Mouse (Mus musculus) heart, adult 9 months (tissue): ENCODE measurements around the gene Glb1.

Experiments used
- DNase-seq, 2 experiments: peaks; one replicate each; pipeline ENCODE4 v3.0.0; 2022; ENCODE audit warnings: low spot score in 2 of 2

Gene Glb1

DNA sequence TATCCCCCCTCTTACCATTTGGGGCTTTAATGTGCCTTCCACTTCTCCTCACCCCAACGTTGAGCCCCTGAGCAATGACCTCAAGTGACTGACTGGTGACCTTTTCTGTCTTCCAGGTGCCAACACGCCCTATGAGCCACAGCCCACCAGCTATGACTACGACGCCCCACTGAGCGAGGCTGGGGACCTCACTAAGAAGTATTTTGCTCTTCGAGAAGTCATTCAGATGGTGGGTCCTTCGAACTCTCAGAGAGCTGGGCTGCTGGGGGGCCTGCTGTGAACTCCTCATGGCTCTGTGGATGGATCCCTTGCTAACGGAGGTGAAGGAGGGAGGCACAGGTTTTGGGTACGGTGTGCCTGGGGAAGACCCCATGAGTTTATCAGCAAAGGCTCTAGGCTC, 42.0 kb downstream of the Glb1 start:
- no peak for DNase-seq

DNA sequence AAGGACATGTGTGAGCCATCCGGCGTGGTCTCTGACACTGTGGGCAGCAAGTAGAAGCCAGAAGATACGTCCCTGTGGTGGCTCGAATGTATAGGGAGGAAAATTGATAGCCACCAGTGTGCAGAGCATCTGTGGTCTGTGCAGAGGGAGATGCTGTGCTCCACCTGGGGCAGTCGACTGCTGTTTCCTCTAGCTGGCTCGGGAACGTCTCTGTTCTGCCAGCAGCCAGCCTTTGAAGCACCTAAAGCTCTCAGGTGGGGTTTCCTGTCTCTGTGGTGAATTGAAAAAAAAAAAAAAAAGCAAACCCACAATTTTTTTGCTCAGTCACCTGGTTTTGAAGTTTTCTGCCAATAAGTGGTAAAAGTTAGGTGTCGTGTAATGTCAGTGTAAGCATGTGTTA, 42.5 kb downstream of the Glb1 start:
- no peak for DNase-seq

DNA sequence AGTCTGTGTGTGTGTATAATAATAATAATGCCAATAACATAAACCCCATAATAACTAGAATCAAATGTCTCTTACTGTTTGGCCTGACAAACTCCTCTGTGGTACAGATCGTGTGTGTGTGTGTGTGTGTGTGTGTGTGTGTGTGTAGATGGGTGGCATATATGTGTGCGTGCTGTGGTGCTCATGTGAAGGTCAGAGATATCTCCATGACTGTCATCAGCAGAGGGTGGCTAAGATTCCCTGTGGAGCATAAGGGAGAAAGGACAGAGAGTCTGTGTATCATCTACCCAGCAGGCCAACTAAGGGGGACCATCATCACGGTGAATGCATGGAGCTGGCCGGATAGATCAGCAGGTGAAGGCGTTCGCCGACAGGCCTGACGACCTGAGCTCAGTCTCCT, 46.0 kb downstream of the Glb1 start:
- DNase-seq: no peak

DNA sequence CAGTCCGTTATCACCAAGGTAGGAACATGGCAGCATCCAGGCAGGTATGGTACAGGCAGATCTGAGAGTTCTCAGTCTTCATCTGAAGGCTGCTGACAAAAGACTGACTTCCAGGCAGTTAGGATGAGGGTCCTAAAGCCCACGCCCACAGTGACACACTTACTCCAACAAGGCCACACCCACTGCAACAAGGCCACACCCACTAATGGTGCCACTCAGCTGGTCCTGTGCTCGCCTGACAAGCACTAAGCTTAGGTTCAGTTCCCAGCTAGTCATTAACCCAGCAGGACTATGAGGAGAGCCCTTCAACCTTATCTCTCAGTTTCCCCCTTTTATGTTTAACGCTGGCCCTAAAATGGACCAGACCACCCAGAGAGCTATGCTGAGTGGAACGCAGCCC, 47.8 kb downstream of the Glb1 start:
- DNase-seq: no peak

DNA sequence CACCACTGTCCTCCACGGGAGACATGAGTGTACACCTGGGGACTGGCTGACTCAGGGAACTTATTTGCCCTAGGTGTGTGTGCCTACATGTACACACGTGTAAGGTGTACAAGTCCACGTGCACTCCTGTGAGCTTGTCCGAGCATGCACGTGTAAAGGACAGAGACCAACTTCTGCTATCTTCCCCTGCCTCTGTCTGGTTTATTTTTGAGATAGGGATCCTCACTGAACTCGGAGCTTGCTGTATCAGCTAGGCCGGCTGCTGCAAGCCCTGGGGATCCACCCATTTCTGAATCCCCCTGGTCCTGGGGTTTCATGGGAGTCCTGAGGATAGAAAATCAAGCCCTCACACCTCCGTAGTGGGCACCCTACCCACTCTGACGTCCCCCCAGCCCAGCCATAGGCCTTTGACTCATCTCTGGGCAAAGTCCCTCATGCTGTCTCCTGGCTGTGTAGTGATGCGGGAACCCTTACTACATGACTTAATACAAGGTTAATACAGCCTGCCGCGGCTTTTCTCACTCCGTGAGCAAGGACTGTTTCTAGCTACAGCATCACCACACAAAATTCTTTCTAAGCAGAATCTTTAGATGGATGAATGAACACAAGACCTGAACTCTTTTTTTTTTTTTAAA, 48.4 kb downstream of the Glb1 start:
- DNase-seq: no peak

DNA sequence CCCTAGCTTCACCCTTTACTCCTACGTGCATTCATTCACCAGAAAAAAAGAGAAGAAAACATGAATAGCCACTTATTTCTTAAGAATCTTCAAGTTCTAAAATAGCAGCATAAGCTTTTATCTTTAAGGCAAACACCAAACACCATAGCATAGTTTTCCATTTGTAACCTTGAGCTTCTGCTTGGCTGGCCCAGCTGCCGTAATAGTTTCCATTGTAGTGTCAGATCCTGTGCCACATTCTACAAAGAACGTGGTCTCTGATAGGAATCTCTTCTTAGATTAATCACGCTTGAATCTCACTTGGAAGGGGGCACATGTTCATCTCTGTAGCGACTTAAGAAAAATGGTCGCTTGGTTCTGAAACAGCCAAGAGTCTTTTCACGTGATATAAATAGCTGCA, 50.7 kb downstream of the Glb1 start:
- DNase-seq: no peak

DNA sequence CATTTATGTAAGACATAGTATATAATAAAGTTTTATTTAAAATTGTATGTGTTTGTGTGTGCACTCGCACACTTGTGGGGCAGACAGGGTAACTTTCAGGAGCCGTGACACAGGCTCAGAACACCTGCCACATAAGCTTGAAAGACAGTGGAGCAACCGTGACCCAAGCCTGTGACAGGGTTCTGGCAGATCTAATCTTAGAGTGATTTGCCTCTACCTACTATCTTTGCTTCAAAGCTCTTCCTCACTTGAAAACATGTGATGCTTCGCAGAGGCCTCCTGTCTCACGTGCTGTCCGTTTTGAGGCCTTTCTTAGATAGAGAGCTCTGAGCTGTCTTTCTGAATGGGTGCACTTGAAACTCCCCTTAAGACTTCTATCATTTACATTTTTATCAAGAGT, 51.5 kb downstream of the Glb1 start:
- no peak for DNase-seq

DNA sequence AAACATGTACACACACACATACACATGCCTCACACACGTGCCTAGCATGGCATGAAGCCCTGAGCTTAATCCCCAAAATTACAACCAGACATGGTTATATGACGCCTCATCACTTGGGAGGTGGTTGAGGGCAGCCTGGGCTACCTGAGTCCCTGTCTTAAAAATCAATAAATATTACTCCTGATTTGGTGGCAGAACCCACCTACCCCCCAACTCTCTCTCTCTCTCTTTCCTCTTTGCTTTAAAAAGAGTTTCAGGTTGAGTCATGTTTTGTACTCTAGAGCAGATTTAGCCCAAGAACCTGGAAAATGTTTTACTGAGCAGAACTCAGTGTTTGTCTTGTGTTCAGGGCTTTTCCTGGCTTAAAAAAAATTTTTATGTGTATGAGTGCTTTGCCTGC, 54.5 kb downstream of the Glb1 start:
- no peak for DNase-seq

DNA sequence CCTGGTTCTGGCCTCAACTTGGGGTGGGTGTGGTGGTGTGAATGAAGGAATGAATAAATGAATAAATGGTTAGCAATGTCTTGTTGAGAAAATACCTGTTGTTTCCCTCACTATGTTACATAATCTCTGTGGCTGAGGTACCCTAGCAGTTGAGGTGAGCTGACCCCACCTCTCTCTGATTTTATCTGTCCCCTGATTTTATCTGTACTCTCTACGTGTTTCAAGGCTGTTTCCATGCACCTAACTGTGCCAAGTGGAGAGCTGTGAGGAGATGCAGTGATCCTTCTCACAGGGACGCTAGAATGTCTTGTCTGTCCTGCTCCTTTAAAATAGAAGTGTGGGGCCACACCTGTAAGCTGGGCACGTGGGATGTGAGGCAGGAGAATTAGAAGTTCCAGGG, 57.6 kb downstream of the Glb1 start:
- DNase-seq: no peak

DNA sequence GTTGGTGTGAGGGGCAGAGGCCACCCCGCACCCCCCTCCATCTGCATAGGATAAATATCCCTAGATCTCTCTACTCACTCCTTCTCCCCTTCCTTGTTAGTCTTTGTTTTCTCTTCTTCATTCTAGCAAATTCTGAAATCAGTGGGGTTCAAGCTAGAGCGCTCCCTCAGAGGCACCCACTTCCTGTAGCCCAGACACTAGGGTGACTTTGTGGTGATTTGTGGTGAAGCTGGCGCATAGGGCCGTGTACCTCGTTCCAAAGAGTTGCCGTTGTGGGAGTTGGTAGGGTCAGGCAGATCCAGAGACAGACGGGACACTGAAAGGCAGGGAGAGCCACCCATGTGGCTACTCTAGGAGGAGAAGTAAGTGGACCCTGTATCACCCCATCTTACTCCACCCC, 61.7 kb downstream of the Glb1 start:
- DNase-seq: no peak

DNA sequence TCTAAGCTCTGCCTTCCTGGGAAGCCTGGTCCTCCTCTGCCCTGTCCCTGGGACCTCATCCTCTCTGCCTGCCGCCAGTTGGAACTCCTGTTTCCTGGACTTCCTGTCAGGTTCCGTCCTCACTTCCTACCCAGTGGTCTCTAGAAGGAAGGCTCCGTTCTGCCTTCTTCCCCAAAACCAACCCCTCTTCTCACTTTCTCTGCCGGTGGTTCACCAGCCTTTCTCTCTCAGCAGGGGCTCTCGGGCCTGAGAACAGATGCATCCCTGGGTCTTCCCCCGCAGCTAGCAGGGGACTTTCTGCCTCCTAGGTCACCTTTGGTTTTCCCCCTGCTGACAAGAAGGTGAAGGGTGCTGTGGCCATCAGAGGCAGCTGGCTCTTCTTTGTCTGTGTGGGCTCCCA, 64.6 kb downstream of the Glb1 start:
- no peak for DNase-seq

DNA sequence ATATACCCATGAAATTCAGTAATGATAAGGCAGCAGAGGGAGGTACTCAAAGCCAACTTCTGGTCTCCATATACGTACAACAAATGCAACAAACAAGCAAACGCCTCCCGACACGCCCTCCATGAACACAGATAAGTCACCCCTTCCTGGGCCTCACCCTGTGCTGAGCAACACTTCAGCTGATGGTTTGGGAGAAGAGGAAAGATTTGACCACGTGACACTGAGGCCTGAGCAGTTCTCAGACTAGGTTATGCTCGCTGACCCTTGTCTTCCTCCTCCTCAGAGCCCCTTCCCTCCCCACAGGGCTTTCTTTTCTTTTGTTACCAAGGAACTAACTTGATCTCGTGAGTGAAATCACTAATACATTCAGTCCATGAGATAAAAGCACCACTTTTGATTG, 66.0 kb downstream of the Glb1 start:
- DNase-seq: no peak

DNA sequence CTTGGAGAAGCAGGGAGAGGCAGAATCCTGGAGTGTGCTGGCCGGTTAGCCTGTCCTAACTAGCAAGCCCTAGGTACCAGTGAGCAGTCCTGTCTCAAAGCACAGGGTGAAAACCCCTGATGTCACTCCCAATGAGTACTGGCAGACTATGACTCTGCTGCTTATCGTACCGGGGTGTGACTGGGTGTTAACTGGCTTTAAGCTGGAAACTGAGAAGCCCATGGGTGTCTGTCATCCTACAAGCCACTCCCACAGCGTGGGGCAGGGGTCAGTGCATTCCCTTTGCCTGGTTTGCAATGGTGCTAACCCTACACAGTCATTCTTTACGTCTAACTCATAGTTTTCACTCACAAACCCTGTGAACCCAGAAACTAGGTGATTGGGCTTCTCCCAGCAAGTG, 67.3 kb downstream of the Glb1 start:
- no peak for DNase-seq

DNA sequence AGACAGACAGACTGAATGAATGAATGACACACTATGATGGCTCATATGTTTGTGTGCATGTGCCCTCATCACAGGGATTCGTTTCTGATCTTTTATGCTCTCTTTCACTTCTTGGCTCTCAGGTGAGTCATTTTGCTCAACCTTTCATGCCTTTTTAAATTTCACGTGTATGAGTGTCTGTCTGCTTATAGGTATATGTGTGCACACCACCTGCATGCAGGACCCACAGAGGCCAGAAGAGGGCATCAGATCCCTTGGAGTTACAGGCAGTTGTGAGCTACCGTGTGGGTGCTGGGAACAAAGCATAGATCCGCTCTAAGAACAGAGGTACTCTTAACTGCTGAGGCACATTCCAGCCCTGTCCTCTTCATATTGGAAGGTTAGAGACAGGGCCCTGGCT, 67.8 kb downstream of the Glb1 start:
- no peak for DNase-seq

DNA sequence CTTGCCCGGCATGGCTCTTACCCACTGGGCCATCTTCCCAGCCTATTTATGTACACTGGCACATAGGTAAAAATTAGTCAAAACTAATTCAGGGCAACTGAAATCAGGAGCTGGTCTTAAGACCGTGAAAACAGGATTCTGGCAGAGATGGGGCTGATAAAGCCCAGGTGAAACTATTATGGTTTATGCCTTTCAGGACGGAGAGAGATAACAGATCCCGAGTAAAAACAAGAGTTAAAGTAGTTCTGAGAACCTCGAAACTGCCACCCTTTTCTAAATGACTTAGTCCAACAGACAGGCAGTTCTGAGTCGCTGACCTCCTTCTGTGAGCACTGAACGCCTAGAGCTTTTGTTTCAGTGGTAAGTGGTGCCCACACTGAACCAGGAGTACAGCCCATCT, 71.0 kb downstream of the Glb1 start:
- DNase-seq: no peak

DNA sequence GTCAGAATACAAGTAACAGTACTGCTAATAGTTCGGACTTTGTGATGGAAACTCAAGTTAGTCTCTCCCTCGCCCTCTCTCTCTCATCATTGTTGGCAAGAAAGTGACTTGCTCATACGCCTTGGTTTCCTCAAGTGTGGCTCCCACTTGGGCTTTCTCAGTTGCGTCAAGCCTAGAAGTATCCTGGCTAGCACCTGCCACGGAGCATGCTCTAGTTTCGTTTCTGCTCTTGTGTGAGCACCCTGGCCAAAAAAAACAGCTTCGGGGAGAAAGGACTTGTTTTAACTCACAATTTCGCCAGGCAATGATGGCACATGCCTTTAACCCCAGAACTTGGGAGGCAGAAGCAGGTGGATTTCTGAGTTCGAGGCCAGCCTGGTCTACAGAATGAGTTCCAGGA, 76.1 kb downstream of the Glb1 start:
- no peak for DNase-seq

DNA sequence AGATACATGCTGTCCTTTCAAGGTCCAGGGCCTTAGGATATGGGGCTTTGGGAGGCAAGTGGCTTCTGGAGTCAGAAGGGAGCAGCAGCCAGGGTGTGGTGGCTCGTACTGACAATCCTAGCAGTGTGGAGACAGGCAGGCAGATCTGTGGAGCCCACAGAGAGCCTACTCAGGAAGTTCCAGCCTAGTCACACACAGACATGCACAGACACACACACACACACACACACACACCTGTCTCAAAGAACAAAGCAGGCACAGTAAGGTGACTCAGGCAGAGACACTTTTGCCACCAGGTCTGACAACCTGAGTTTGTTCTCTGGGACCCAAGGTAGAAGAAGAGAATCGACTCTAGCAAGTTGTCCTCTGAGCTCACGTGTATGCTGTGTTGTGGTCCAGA, 80.1 kb downstream of the Glb1 start:
- DNase-seq: no peak

DNA sequence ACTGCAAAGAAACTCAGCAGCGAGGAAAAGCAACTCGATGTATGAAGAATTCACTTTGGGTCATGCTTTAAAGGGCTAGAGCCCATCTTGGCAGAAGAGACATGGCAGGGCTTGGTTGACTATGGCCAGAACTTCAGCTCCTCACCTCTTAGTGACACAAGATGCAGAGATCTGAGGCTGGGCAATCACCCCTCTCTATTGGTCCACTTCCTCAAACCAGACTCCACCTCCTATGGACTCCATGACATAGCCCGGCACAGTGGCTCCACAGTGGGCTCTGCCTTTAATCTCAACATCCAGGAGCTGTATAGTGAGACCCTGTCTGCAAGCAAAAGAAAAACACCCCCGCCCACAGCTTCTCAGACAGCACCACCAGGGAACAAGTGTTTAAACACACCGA, 83.9 kb downstream of the Glb1 start:
- DNase-seq: no peak

DNA sequence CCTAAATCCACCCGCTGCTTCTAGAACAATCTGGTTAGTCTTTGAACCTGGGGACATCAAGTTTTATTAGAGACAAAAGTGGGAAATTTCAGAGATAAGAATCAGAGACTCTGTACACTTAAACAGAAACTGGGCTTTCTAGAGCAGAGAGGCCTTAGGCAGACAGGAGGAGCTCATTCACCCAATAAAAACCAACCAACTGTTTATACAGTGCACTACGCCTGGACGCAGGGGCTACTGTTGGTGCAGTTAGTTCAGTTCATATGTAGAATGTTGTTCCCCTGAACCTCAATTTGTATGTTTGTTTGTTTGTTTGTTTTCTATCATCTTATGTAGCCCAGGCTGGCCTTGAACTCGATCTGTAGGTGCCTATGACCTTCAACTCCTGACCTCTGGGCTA, 85.9 kb downstream of the Glb1 start:
- DNase-seq: no peak

DNA sequence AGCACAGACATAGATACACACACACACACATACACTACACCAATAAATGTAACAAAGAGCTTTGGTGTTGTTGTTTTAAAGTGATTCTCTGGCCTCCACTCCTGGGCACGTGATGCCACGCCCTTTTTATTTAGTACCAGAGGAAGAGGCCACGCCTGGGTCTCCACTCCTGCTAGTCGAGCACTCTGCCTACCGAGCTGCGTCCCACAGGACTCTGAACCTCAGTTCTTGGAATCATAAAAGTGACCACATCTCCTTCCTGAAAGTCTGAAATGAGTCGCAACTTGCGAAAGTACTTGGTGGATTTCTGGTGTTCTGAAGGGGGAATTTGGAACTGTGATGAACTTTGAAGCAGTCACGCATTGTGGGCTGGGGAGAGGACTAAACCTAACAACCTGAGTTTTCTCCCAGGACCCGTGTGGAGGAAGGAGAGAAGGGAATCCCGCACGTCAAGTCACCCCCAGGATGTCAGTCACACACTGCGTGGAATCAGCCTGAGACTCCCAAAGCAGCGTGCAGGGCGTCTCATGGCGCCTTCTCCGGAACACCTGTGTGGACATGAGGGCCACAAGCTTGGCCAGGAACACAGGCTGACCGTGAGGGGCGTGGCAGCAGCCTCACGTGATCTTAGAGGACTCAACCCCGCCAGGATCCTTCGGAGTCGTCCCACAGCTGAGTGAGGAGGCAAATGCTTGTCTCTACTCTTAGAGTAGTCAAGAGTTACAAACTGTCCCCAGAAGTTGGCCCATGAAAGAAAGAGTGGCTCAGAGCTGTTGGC, 86.8 kb downstream of the Glb1 start:
- DNase-seq: no peak

DNA sequence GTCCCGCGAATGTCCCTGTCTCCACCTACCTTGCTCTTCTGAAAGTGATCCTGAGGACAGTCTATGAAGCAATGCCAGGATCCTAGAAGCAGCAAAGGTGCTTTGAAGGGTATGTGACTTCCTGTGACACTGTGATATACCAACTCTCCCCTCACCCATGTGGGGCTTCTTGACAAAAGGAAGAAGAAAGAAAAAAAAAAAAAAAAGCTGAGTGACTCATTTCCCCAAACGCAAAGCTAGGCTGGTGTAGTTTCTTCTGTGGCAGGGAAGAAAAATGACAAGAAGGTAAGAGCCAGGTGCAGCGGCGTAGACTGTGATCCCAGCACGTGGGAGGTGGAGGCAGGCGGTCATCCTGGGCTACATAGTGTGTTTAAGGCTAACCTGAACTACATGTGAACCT, 95.6 kb downstream of the Glb1 start:
- no peak for DNase-seq

DNA sequence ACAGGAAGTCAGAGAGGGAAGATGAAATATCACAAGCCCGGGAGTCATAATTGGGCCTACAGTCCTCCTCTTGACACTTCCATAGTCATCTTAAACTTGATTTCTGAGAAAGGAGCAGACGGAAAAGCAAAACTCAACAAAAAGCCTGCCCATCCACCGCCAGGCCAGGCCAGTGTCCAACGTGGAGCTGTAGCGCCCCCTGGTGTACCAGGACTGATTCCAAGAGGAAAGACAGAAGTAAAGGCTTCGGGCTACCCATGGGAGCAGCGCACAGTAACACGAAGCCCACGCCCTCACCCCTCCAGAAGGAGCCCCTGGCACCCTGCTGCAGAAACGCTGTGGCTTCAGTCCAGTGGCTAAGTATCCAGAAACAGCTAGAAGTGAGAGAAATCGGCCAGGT, 97.3 kb downstream of the Glb1 start:
- DNase-seq: peak; percentile 8 to 59

DNA sequence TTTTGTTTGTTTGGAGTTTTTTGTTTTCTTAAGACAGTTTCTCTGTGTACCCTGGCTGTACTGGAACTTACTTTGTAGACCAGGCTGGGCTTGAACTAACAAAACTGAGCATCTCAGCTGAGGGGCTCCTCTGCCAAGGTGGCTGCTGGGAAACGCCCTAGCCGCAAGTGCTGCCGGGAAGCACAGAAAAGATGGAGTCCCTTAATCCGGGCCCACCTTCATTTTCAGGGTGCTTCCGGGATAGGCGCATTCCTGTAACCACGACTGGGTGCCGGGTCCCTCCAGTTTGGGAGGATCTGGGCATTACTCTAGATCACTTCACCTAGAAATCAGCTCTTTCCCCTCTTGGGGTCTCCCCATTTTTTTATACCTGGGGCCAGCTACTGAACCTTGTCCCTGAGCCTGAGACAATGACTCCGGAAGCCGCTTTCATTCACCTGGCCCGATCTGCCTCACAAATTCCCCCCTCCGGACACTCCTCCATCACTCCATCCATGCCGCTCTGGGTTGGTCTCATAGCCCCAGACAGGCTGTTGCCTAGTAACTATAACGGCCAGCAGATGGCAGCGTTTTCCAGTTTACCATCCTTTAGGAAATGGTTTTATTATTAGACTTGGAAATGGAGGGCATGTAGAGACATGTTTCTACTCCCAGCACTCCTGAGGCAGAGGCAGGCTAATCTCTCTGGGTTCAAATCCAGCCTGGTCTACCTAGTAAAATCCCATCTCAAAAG, 99.1 kb downstream of the Glb1 start:
- DNase-seq: peak; percentile 7 to 13
